Mouse (Mus musculus) layer of hippocampus, postnatal 14 days (tissue): ENCODE results near the gene Trf. TPM values are rescaled to one million over a fixed set of nuclear protein-coding genes. Genes with fewer than 3 reads are reported as not detected.
A peak's percentile ranks its signal among the peaks of the same experiment; 100 is the strongest.

Experiments used
- DNase-seq, 2 experiments: peaks; one replicate each; pipeline ENCODE4 v3.0.0; 2021 to 2022; ENCODE audit warnings: low spot score in 2 of 2, mixed read lengths in 1 of 2
- total RNA-seq, 2 experiments: library from RNA; stranded (reverse); gene quantifications; 2 replicates each; pipeline ENCODE4 v1.2.3; 2021

Gene Trf
- total RNA-seq, 2 experiments from 2014 or later: 62.7 to 63.9 TPM

DNA sequence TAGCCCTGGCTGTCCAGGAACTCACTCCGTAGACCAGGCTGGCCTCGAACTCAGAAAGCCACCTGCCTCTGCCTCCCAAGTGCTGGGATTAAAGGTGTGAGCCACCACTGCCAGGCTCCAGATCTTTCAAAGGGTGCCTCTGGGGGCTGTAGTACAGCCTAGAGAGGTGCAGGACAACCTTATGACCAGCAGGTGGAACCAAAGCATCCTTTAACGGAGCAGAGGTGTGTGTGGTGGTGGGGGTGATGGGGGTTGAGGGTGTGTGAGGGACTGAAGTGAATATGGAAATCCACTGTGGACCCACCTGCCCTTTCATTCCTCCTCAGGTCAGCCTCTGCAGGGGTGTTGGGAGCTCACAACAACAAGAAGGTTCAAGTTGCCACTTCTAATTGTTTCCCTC lies 4.8 kb downstream of the Trf start:
- DNase-seq: no peak

DNA sequence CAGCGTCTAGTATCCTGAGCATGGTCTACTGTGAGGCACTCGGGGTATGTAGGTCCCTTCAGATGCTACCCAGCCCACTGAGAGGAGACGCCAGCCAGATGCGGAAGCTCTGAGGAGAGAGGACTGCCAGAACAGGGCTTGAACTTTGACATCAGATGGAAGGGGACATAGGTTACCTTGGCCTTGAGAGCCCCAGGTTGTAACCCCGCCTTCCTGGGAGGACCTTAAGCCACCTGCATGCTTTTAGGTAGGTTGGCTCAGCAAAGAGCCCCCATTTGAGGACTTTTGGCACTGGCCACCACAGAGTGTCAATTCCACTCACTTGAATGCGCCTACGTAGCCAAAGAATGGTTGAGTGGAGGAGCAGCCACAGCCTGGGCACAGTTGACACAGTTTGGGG lies 5.5 kb downstream of the Trf start:
- DNase-seq: no peak

DNA sequence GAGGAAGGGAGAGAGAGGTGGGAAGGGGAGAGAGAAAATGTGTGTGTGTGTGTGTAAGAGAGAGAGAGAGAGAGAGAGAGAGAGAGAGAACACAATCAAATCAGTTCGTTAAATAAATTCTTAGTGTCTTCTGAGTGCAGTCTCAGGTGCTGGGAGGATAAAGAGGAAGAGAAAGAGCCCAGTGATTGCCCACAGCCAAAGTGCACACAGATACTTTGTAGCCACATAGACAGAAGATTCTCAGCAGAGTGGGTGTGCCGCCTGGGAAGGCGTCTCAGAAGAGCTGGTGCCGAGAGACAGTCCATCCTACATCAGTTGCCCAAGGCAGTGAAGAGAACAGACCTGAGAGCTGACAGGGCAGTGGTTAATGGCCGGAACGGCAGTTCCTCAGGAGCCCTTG lies 16.0 kb downstream of the Trf start:
- no peak for DNase-seq

DNA sequence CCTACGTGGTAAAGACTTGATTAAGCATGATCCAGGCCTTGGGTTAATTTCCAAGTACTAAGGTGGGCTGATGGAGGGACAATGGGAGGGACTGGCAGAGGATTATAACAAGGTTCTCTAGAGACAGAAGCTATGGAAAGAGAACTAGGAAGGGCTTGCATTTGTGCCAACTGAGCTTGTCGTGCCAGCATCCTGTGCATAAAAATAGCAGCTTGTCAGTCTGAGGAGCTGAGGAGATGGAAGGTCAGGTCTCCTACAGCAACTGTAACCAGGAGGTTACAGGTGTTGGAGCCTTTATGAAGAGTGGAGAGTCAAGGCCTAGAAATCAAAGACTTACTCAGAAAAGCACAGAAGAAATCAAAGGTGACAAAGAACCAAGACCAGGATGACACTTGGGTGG lies 16.6 kb downstream of the Trf start:
- DNase-seq: no peak

DNA sequence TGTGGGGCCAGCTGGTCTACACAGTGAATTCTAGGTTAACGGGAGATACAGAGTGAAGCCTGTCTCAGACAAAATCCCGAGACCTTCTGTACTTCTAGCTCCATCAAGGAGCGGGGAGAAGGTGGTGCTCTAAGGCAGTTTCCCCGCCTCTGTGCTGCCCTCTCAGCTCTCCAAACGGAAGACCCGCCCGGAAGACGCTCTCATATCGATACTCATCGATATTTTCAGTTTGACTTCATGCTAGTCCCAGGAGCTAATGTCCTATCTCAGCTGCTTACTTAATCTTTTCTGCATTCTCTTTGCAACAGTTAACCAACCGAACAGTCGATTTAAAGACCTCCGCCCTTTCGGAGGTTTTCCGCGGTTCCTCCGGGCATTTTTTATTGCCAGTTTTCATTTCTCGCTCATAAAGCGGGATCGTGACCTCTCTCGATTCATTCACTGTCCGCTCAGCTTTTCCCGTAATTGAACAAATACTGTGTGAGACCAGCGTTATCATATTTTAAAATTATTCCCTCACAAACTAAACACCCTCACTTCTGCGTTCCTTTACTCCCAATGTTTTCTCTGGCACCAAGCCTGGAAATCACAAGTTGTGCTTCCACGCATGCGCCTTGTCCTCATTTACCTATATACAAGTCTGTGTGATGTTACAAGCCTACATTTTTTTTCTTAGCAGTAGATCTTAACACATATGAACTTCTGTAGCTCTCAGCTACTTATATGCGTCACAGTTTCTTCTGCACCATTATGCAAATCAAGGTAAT lies 17.4 kb downstream of the Trf start:
- DNase-seq: no peak

DNA sequence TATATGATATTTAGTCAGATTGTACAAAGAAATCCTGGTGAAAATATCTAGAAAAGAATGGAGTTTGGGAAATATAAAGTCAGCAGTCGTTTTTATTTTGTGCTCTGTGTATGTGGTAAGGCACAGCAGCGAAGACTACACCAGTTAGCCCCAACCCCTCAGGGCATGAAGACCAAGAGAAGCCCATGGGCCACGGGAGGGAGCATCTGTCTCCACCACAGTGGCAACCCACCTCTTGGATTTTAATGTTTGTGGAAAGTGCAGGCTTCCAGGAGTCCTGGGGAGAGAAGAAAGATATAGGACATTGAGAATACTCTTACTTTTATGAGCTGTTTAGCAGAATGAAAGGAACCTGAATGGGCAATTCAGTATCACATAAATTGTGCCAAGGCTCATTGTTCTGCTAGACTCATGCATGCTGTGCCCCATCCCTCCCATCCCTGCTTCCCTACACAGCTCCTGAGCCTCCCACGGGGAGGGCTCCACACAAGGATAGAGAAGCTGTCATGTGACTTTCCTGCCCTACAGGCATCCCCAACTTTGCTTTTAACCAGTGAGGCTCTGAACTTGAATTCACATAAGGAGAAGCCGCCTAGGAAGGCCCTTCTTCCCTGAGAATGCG lies 21.3 kb downstream of the Trf start:
- DNase-seq: no peak

DNA sequence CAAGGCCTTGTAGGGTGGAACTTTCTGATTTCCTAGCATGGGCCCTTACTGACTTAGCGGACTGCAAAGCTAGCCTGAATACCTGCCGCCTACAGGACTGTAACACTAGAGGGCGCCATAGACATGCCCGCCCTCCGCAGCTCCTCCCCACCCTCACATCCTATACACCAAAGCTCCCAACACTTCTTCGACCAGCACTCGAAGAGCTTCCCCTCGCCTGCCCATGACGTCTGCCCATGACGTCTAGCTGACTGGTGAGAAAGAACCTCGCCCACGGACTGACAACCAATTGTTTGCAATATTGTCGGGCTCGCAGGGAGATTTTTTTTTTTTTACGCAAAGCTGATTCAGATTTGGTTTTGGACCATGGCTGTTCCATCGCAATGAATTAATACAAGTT lies 22.4 kb downstream of the Trf start:
- peak; percentile 51 to 62 for DNase-seq

DNA sequence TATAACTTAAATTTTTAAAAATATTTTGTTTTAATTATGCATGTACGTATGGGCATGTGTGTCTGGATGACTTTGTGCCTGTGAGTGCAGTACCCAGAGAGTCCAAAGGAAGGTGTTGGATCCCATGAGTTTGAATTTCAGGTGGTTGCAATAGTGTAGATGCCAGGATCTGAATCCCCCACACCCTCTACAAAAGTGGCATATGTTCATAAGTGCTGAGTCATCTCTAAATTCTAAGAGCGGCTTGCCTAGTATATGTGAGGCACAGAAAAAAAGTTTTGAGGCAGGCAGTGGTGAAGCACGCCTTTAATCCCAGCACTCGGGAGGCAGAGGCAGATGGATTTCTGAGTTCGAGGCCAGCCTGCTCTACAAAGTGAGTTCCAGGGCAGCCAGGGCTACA lies 24.5 kb downstream of the Trf start:
- DNase-seq: no peak

DNA sequence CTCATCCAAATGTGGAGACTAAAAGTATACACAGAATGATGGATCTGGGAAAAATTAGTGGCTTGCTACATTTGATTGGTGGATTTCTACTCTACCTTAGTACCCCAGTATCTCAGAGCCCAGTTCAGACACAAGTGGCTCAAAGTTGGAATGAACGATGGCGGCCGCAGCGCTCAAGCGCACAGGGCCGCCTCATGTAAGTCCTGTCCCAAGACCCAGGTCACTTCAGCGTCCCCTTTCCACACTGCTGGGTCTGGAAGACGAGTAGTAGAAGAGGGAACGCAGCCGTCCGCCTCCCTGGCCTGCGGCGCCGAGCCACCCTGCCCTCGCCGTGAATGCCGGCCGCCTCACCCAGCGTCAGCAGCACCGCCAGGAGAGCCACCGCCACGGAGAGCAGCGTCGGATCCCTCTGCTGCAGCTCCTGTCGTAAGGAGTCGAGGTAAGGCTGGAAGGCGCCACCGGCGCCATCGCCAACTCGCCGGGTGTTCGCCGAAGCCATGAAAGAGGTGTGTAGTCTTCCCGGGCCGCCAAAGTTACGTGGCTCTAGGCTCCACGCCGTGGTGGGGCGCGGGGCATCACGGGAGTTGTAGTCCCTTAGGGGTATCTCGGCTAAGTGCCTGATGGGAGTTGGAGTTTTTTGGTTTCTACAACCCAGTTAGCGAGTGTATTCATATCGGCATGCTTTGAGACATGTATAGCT lies 28.5 kb downstream of the Trf start, which contains the start of gene Srprb:
TSS of gene Srprb (minus strand) at position 577 of the 700 bp plus-strand sequence.
- DNase-seq: peak; percentile 89 to 96

DNA sequence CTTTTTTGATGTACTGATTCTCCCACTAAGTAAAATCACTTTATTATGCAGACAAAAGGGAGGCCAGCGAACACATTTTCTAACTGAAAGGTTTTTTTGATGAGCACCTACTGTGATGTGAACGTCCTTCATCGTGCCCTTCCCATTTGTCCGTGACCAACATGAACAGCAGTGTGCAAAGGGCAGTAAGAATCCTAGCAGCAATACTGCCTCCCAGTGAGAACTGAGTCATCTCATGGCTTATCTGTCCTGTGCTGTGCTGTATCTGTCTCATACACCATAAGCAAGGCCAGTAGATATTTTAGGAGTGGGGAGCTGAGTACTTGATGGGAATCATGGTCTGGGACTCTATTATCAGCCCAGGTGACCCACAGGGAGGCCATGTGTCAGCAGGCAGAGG lies 41.8 kb downstream of the Trf start:
- DNase-seq: no peak

DNA sequence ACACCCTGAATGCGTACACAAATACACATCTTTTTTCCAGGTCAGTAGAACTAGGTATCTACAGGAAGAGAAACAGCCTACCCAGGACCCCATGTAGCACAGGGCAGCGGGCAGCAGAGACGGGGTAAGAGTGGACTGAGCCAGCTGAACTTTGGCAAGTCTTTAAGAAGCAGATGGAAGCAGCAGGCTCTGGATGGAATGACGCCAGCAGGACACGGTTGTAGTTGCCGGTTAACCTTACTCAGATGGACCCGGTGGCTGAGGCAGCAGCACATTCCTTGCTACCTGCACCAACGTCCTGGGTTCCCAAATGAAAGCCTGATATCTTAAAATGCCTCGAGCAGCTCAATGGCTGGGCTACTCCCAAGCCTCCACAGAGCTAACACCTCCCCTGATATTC lies 43.5 kb downstream of the Trf start:
- peak in 1 of 2 experiments; percentile 33 for DNase-seq

DNA sequence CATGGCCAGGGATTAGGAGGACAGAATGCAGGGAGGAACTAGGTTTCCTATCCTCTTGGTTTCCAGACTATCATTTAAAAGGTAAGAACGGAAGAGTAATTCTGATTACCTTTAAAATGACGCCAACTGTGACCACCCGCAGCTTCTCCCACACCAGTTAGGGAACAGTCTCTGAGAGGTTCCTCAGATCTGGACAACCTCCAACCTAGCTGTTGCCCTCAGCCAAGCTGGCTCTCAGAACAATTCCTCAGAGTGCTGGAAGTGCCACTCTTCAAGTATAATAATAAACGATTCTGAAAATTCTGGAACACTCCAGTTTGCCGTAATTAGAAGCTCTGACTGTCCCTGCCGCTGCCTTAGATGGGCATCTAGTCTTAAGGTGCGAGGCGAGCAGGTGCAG lies 44.3 kb downstream of the Trf start:
- DNase-seq: peak in 1 of 2 experiments; percentile 29

DNA sequence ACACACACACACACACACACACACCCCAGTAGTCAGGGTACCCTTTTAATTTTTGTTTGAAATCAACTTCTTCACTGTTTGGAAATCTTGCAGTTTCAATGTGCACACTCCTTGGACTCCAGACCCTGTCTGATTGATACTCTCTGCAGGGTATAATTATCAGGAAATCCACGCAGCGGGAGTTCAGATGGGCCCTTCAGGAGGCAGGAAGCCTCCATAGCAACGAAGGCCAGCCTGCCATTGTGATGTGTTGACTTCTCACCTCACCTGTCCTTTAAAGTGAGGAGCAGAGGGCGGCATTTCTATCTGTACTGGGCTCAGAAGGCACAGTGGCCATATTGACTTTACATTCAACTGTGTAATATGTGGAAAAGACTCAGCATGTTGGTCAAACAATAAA lies 45.4 kb downstream of the Trf start:
- no peak for DNase-seq

DNA sequence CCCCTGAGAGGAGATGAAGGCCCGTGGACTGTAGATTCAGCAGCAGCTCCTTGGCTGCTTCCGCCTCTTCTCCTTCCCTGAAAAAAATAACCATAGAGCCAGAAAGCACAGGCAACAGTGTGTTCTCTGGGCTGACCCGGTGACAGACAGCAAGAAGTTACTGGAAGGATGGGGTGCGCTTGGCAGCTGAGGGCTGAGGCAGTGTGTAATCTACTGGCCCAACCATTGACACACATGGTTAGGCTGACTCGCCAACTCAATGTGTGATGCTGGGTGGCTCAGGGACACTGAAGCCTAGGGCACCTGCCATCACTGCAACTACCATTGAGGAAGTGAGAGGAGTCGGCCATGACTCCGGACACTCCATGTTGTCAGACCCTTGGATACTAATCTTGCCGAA lies 48.4 kb downstream of the Trf start:
- DNase-seq: no peak

DNA sequence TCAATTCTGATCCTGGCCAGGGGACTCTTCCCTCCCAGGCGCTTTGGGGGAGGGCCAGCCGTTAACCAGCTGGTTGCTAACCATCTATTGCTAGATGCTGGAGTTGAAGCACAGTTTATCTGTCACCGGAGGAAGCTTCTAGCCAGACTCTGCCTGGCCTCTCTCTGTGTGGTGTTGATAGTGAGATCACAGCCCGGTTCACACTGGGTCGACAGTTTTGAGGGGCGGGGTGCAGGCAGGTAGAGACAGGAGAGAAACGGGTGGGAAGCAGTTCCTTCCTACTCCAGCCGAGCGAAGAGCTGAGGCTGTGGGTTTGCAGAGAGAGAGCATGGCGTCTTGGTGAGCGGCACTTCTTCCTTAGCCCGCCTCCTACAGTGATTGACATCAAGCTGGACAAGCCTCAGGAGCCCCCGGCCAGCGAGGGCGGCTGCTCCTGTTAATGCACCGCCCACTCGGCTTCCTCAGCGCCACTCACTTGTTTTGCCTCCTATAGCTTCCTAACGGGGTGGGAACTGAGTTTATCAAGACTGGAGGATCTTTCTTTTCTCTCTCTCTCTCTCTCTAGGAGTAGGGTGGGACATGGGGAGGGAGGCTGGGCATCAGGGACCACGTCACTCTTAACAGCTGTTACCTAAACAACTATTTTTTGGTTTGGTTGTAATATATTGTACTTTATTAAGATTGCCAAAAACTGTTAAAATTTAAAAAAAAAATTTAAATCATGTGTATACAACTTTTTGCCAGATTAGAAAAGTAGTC lies 49.3 kb downstream of the Trf start:
- DNase-seq: peak; percentile 30 to 57

DNA sequence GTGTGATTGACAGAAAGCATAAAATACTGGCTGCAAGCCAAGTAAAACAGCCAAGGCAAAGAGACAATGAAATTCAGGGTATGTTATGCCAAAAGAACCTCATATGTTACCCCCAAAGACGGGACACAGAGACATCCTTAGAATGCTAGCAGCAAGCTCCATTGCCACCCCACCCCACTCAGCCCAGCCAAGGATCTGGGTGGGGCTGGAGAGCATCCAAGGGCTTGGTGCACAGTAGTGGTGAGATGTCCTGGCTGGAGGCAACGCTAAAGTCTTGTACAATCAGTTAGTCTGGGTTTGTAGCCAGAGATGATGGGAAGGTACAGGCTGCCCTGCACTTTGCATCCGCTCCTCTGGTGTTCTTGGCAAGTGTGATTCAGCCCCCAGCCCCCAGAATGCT lies 49.9 kb downstream of the Trf start:
- DNase-seq: peak; percentile 13 to 26

DNA sequence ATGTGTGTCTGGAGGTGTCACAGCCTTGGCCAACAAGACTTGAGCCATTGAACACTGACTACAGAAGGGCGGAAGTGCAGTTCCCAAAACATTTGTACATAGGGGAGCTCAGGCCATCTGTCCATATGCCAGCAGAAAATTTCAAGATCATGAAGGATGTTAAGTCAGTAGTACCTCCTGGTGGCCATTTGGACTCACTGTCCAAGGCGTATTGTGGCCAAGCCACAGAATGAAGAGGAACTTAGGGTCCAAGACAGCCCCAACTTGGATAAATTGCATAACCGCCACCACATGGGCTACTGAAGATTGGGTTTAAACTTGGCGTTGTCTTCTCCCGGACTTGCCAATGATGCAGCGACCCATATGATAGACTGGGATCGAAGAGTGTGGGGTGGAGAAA lies 54.6 kb downstream of the Trf start:
- no peak for DNase-seq

DNA sequence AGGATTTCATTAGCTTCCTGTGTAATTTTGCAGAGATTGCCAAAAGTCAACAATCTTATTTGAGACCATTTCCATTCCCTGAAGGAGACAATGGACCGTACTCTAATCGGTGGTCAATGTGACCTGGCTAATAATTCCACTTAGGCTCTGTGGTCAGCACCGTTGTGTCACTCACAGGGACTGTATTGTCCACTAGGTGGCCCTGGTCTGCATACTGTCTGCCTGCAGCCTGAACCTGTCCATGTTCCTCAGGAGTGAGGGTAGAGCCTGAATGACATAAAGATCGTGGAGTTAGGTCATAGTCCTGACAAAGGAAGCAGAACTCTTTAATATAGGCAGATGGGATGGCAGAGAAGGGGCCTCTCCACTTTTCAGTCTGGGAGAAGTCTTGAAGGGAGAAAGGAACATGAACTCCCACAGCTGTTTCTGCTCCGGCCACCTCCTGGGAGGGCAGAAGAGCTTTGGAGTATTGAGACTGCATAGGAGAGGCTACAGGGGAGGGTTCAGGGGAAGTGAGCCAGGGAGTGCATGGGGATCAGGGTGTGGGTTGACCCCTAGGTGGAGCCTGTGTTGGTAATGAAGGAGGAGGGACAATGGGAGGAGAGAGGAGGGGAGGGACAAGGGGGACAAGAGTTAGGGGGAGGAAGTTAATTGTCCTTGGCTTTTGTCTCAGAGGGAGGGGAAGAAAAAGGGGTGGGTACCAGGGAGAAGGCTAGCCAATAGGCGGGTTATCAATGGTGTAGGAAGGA lies 55.3 kb downstream of the Trf start:
- no peak for DNase-seq

DNA sequence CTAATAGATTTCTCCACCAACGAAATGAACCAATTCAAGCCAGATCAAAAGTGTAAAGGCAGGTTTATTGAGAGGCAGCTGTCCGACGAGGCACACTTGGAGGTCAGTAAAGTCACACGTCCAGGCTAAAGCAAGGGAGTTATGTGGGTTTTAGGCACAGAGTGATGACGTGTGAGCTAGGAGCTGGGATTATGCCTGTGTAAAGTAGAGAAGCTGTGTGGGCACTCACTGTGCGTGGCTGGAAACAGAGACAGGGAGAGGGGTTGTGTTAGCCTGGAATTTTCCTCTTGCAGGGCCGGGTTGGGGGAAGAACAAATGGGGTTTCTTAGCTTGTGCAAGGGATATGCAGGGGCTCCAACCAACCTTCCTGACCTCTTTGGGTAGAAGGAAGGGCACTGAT lies 61.5 kb downstream of the Trf start:
- no peak for DNase-seq

DNA sequence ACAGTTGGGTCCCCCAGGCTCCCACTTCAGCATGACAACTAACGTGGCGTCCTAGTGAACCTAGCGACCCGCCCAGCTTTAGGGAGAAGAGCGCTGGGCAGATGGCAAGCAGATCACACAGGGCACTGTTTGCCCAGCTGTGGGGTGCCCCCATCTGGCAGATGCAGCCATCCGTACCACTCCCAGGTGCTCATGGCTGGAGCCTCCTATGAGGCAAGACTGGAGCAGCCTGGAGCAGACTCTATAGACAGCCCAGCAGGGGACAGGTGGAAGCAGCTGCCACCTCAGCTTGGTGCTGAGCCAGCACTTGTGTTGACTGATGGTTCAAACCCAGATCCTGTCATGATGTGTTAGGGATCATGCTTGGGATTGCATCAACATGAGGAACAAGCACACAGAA lies 62.2 kb downstream of the Trf start:
- no peak for DNase-seq

DNA sequence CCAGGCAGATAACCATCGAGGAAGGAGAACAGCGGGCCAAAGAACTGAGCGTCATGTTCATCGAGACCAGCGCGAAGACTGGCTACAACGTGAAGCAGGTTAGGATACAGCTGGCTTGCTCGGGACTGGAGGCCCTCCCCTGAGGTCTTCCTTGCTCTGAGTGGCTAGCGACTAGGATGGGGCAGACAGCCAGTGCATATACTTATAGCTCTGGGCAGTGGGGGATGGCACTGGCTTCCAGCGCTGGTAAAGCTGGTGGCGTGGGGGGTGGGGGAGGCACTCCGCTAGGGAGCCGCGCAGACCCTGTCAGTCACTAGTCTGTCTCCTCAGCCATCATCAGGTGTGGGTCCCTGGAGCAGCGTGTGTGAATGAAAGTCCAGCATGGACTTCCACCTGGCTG lies 66.4 kb downstream of the Trf start:
- no peak for DNase-seq
